Mouse (Mus musculus) neutrophil, adult 5-6 weeks (primary cell): ENCODE results near the gene Elmo1. TPM values are rescaled to one million over a fixed set of nuclear protein-coding genes. Genes with fewer than 3 reads are reported as not detected.

Experiments used
- ATAC-seq: fragments of 151-379, 151-347 bp; 2 replicates; pipeline ENCODE4 v1.8.0; 2017; ENCODE audit warnings: mild to moderate bottlenecking, moderate TSS enrichment; ENCODE audit not compliant: insufficient number of reproducible peaks, poor library complexity, low FRiP score, severe bottlenecking; ENCODE audit errors: extremely low read depth
- total RNA-seq: library from RNA; stranded (forward); fragments of 200-1000 nt; gene quantifications from 2 replicates; pipeline ENCODE4 v1.2.3, GENCODE M21; 2017

Gene Elmo1
- total RNA-seq, 1 experiment from 2014 or later: 117 TPM

- no peak for ATAC-seq
Observed at GRCm38 (mm10) chr13:20290412-20290811, 200.0 kb downstream of the Elmo1 start.

- ATAC-seq: peak; percentile 70
Observed at GRCm38 (mm10) chr13:20292348-20292747, 202.0 kb downstream of the Elmo1 start.

GRCm38 (mm10) chr13:20295278-20295970 lies 205.0 kb downstream of the Elmo1 start:
- no peak for ATAC-seq

- no peak for ATAC-seq
Observed at GRCm38 (mm10) chr13:20297841-20298240, 207.4 kb downstream of the Elmo1 start.

GRCm38 (mm10) chr13:20299424-20299823 lies 209.0 kb downstream of the Elmo1 start:
- no peak for ATAC-seq

GRCm38 (mm10) chr13:20300052-20300564 lies 209.7 kb downstream of the Elmo1 start:
- ATAC-seq: no peak

GRCm38 (mm10) chr13:20300626-20301025 lies 210.2 kb downstream of the Elmo1 start:
- no peak for ATAC-seq

GRCm38 (mm10) chr13:20301760-20302159 lies 211.4 kb downstream of the Elmo1 start:
- no peak for ATAC-seq

- no peak for ATAC-seq
Observed at GRCm38 (mm10) chr13:20305621-20306020, 215.2 kb downstream of the Elmo1 start.

- ATAC-seq: no peak
Observed at GRCm38 (mm10) chr13:20306180-20307177, 216.1 kb downstream of the Elmo1 start.

GRCm38 (mm10) chr13:20307381-20307780 lies 217.0 kb downstream of the Elmo1 start:
- ATAC-seq: no peak

- peak; percentile 66 for ATAC-seq
Observed at GRCm38 (mm10) chr13:20311612-20312011, 221.2 kb downstream of the Elmo1 start.

GRCm38 (mm10) chr13:20313345-20313744 lies 222.9 kb downstream of the Elmo1 start:
- no peak for ATAC-seq

GRCm38 (mm10) chr13:20316139-20316538 lies 225.7 kb downstream of the Elmo1 start:
- ATAC-seq: no peak

- ATAC-seq: no peak
Observed at GRCm38 (mm10) chr13:20318615-20319219, 228.3 kb downstream of the Elmo1 start.

GRCm38 (mm10) chr13:20320232-20320631 lies 229.8 kb downstream of the Elmo1 start:
- no peak for ATAC-seq

- ATAC-seq: no peak
Observed at GRCm38 (mm10) chr13:20323478-20323877, 233.1 kb downstream of the Elmo1 start.

- no peak for ATAC-seq
Observed at GRCm38 (mm10) chr13:20327064-20327463, 236.7 kb downstream of the Elmo1 start.

- ATAC-seq: no peak
Observed at GRCm38 (mm10) chr13:20327975-20328374, 237.6 kb downstream of the Elmo1 start.
